Mouse (Mus musculus) heart, postnatal 14 days (tissue): ENCODE measurements at regions not wholly inside any gene's neighbourhood (a gene's known extent, or its start where the extent isn't known, plus 50 kb on each side); places are given as distances from the start of the nearest gene placed in this dataset.

ENCODE experiments used
- DNase-seq, 2 experiments: peaks; one replicate each; pipeline ENCODE4 v3.0.0; 2021 to 2022
- intact Hi-C: fragments of 180-260 bp; cut with DNase I; formaldehyde crosslinking; loops from one replicate; pipeline ENCODE4 v1.15.1; 2025

GRCm38 (mm10) chr5:16424745-16425144, 128.6 kb upstream of the Hgf start:
- no peak for DNase-seq
- intact Hi-C loops = no loop called here

- intact Hi-C loops = no loop called here
- no peak for DNase-seq
These were observed 128.0 kb upstream of the Hgf start for GRCm38 (mm10) chr5:16425302-16425701.

- intact Hi-C loops = no loop called here
- DNase-seq = no peak
These were observed 127.0 kb upstream of the Hgf start for GRCm38 (mm10) chr5:16426306-16426705.

- intact Hi-C loops = no loop called here
- DNase-seq = no peak
These were observed 118.7 kb upstream of the Hgf start for GRCm38 (mm10) chr5:16434586-16434985.

- no peak for DNase-seq
- intact Hi-C loops = no loop called here
These were observed 108.2 kb upstream of the Hgf start for GRCm38 (mm10) chr5:16445056-16445455.

GRCm38 (mm10) chr5:16446977-16447376, 106.3 kb upstream of the Hgf start:
- intact Hi-C loops = no loop called here
- no peak for DNase-seq

- DNase-seq = no peak
- intact Hi-C loops = no loop called here
These were observed 91.5 kb upstream of the Hgf start for GRCm38 (mm10) chr5:16461795-16462194.

- intact Hi-C loops = no loop called here
- DNase-seq = no peak
These were observed 87.0 kb upstream of the Hgf start for GRCm38 (mm10) chr5:16466266-16466665.

- DNase-seq = no peak
These were observed 84.7 kb upstream of the Hgf start for GRCm38 (mm10) chr5:16468560-16468959.

GRCm38 (mm10) chr5:16469221-16469620, 84.1 kb upstream of the Hgf start:
- DNase-seq = no peak
- intact Hi-C loops = no loop called here

More at GRCm38 (mm10) chr5:16468560-16468959, 84.7 kb upstream of the Hgf start:
- intact Hi-C loops = no loop called here

GRCm38 (mm10) chr5:16469644-16470275, 83.5 kb upstream of the Hgf start:
- intact Hi-C loops = no loop called here
- peak; percentile 41 to 53 for DNase-seq

- intact Hi-C loops = no loop called here
- DNase-seq = peak; percentile 3 to 25
These were observed 82.8 kb upstream of the Hgf start for GRCm38 (mm10) chr5:16470366-16470982.

GRCm38 (mm10) chr5:16487969-16488368, 65.3 kb upstream of the Hgf start:
- no peak for DNase-seq
- intact Hi-C loops = no loop called here

GRCm38 (mm10) chr5:16489803-16490202, 63.5 kb upstream of the Hgf start:
- intact Hi-C loops = no loop called here

GRCm38 (mm10) chr5:16499891-16500290, 53.4 kb upstream of the Hgf start:
- intact Hi-C loops = no loop called here
- DNase-seq = no peak

More at GRCm38 (mm10) chr5:16489803-16490202, 63.5 kb upstream of the Hgf start:
- DNase-seq = no peak
